Mouse (Mus musculus) retina, adult 2 months (tissue): Measurements from ENCODE around the gene Rnpc3.
A peak's percentile ranks its signal among the peaks of the same experiment; 100 is the strongest.
"Not testable (repeated sequence)": the region's sequence is repeated elsewhere in the genome, so short reads cannot be mapped to it uniquely, and the experiment has no call there.

Experiments used
- DNase-seq: peaks from one replicate; pipeline ENCODE4 v3.0.0-alpha.2; 2012; ENCODE audit warnings: low read depth, low spot score

Rnpc3 gene

DNA sequence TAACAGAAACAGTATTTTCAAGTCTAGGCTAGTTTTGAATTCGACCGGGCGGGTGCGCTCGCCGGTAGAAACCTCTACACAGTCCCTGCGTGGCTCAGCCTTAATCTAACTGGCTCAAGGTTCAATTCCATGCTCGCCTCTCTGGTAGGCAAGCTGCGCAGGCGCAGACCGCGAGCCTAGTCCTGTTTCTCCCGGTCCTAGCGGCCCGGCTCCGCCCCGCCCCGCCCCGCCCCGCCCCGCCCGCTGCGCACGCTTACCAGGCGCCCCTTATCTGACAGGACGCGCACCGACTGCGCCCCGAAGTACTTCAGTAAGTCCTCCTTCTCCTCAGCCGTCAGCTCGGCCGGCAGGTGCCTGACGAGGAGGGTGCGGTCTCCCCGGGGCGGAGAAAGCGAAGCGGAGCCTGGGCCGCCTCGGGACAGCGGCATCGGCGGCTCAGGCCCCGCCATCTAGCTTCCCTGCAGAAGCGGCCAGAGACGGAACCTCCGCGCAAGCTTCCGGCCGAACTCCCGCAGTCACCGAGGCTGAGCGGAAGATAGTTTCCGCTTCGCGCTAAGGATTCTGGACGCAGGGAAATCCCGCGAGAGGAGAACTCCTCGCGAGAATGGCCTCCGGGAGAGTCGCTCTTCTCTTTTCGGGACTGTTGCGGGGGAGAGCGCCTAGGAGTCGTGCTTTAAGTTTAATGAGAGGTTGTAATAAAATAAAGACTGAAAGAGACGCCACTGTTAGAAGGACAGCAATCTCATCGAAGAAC lies at the start of gene Rnpc3:
Gene Rnpc3 (minus strand): TSS at position 544 of the 754 bp plus-strand sequence.
- DNase-seq, result peak; percentile 97

DNA sequence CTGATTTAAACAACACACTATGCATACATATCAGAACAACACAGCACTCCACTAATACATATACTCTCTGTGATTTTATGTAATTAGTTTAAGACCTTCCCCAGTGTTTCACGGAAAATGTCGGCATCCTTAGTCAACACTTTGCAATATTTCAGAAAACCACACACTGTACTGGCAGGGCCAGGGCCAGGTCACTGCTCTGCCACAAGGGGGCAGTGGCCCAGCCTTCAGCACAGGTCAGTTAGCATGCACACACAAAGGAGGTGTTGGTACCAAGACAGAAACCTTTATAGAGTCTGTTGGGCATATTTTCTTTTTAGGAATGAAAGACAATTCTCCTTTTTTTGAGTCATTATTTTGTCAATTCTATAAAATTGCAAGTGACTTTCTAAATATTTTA lies 27.0 kb upstream of the Rnpc3 start:
- no peak for DNase-seq

DNA sequence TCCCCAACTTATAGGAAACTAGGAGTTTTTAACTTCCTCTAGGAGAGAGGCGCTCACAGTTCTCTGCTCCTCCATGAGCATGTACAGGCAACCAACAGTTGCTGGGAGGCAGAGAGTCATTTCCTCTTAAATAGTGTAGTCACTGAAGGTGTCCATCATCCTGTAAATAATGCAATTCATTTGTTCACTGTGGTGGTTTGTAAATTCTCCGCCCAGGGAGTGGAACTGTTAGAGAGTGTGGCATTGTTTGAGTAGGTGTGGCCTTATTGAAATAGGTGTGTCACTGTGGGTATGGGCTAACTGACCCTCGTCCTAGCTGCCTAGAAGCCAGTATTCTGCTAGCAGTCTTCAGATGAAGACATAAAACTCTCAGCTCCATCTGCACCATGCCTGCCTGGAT lies 24.4 kb upstream of the Rnpc3 start:
- DNase-seq, result no peak

DNA sequence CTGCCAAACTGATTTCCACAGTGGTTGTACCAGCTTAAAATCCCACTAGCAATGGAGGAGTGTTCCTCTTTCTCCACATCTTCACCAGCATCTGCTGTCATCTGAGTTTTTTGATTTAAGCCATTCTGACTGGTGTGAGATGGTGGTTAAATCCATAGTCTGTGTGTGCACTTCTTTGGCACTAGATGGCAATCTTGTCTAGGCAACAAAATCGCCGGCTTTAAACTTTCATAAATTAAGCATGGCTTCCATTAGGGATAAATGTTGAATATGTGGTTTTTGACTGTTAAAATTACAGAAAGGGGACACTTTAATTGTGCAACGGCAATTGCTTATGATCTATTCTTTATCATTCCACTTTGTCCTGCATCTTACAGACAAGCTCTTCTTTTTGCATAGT lies 21.4 kb upstream of the Rnpc3 start:
- DNase-seq, result not testable (repeated sequence)

DNA sequence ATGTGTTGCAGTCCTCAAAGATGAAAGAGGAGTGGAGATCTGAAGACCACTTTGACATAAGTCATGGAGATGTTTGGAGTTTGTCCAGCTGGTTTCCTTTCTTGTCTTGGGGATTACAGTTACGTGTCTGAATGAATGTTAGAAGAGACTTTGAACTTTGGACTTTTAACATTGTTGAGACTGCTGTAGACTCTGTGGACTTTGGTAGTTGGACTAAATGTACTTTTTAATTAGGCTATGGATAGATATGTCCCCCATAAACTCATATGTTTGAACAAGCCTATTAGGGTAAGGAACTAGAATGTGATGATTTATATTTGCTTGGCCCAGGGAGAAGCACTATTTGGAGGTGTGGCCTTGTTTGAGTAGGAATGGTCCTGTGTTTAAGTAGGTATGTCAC lies 9.6 kb upstream of the Rnpc3 start:
- no peak for DNase-seq

DNA sequence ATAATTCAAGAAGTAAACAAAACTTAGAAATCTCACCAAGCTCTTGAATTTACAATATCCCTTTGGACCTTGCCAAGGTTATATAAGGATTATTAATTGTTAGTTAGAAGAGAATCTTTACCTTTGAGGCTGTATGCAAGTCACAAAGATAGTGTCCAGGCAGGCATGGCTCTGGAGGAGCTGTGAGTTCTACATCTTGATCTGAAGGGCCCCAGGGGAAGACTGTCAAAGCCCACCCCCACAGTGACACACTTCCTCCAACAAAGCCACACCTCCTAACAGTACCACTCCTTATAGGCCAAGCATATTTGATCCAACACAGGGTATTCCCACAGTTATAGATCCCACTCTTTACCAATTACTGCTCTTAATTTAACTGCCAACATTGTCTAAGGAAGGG lies 4.3 kb upstream of the Rnpc3 start:
- no peak for DNase-seq

DNA sequence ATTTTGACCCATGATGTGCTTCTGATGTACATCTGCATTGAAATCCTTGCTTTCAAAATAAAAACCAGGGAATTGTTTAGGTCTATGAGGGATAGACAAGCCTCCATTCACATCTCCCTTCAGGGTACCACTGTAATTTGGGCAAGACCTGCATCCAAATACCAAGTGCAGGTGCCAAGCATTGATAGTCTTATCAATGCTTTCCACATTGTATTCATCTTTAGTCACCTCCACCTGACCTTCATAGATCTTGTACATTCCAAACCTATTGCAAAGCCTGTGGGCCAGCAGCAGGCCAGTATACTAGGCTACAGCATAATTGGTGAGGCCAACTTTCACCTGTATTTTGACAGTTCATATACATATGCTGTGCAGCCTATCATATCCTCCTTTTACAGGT lies 1.7 kb upstream of the Rnpc3 start:
- DNase-seq, result no peak

DNA sequence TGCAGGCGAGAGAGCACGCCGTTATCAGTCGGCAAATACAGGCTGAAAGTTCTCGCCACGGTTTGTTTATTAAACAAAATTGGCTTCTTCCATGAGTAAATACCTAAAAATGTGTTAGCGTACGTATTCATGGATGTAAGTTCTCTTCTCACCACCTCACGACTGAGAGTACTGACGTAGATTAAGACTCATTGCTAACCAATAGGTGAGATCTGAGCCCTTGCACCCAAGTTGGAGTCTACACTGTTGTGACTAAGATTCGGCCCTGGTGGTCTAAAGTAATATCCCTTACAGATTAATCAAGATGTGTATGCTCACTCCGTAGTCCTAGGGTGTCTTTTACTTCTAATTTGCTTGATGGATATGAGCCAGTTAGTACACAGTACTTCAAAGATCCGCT lies 615 bp upstream of the Rnpc3 start:
- DNase-seq, result no peak

DNA sequence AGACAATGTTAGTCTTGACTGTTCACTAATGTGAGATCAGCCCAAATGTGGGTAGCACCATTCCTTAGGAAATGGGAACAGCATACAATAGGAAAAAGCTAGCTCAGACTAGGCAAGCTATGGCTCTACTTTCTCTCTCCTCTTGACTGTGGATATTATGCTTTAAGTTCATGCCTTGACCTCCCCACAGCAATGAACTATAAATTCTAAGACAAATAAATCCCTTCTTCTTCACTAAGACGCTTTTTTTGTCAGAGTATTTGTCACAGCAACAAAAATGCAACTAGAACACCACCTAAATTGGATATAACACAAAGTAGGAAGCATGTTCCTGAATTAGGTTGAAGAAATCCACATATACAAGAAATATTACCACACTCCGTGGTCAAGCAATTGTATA lies 23.4 kb downstream of the Rnpc3 start, which contains the start of gene Amy1:
Gene Amy1 (minus strand): TSS at position 101 of the 400 bp plus-strand sequence.
- DNase-seq, result no peak

DNA sequence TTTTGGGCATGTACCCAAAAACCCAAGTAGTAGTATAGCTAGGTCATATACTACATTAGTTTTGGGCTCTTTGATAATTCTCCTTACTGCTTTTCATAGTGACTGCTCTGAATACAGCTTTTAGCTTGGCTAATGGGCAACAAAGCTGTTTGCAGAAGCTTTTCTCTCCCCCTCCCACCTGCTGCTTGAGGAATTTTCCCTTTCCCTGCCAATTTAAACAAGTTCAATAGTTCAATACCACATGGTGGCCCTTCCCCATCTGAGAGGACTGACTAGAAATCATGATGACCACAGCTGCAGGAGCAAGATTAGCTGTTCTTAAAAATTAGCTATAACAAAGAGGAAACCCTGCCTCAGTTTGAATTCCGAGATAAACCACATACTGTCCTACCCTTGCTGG lies 39.1 kb downstream of the Rnpc3 start:
- no peak for DNase-seq

DNA sequence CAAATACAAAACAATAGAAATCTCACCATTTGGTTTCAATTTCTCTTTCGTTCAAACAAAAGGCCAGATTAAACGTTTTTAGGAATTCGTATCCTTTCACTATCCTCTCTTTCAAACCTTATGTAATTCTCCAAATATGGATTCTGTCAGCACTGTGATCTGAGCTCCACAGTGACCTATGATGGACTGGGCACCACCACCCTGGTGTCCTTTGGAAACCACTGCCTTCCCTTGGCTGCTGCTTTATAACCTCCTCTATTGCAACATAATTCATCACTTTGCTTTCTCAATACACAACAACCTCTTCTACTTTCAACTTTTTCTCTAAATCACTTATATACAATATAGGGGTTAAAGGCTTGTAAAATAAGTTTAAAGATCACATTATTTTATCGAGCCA lies 55.4 kb downstream of the Rnpc3 start:
- no peak for DNase-seq

DNA sequence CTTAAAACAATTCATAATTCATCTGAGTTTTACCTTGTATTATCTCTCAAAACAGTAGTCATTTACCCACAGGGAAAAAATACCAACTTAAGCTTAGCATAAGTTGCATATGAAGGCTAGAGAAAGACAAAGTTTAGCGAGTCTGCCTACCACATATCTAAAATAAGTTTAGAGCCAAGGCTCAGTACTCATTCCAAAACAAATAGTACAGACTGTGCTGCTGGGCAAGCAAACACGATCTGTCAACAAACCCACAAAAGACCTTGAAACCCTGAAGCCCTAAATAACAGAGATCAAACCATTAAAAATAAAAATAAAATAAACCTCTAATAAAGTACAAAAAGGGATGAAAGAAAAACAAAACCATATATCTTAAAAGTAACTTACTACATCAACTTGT lies 55.8 kb downstream of the Rnpc3 start:
- no peak for DNase-seq

DNA sequence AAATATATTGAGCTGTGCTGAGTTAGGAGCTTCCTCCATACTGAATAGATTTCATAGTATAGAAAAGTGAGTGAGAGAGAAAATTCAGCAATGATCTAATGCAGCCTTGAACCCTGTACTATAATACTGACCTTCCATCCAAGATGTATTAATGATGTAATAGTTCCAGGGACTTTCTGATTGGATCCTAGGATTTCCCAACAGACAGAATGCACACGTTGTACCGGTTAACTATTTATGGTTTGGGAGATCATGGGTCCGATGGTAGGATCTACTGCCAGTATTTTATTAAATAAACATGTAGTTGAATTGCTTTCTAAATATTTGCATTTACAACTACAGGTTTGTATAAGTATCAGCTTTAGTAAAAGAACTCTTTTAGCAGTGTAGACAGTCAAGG lies 57.8 kb downstream of the Rnpc3 start:
- no peak for DNase-seq
